Mouse (Mus musculus) neural tube, embryonic 10.5 days (tissue): ENCODE results near the gene Dnah14.

Experiments
- DNase-seq: peaks from one replicate; pipeline ENCODE4 v3.0.0-alpha.2; 2017; ENCODE audit warnings: low spot score; ENCODE audit errors: extremely low spot score

Dnah14 gene

DNA sequence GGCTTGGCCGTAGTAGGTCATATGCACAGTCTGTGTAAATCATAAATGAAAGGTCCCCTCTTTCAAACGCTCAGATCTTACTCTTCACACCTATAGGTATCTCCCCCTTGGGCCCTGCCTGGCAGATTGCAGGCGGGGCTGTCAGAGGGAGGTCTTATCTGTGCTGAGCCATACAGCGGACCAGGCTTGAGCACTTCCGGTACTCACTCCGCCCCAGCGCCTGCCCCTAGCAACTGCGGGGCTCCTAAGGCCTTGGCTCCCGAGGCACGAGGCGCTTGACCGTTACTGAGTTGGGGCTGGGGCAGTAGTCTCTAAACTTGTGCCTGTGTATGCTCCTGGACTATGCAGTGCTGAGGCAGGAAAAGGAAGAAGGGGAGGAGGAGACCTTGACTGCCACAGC is at the start of gene Dnah14:
Gene Dnah14, plus strand, starts transcription at position 238 of the 400 bp plus-strand sequence.
- no peak for DNase-seq

DNA sequence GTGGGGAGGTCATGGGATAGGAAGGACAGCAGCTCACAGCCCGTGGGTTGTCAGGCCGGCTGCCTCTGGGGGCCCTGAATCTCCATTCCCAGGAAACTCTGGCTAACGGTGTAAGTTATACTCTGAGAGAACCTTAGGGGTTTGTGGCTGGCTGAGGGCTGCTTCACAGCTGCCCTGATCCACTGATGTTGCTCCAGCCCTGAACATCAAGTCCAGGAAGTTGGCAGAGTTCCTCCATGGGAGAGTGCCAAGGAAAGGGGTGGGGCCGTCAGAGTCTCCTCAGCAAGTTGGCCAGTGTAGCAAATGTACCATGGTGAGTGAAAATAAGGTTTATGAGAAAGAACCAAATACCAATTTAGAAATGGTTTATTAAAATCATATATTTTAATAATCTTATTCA is 47.0 kb upstream of the Dnah14 start:
- DNase-seq: no peak

DNA sequence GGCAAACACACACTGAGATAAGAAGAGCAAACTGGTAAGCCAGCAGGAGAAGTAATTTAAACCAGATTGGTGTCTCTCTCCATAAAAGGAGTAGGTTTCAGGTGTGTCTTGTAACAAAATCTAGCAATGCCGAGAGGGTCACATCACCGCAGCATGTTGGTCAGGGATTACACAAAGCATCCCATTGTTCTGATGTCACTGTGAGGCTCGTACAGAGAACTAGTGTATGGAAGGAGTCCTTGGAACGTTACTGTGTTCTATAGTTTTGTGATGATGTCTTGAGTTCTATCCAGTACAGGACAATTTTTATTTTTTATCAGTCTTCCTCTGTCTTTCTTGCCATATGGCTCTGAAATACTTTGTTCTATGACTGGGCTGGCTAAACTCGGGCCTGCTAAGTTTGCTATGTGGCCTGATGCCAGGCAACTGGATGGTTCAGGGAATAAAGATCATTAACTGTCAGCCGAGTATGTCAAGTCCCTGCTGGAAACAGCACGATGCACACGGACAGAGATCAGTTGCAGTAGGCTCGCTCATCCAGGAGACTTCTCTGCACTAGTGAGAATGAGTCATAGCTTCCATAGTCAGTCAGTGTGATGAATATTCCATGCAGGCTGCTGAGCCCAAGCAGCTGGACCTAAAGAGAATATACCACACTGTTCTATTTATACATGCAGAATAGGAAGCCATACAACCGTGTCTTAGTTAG is 41.0 kb upstream of the Dnah14 start:
- no peak for DNase-seq

- no peak for DNase-seq
Observed at GRCm38 (mm10) chr1:181537627-181538525, 38.5 kb upstream of the Dnah14 start.

GRCm38 (mm10) chr1:181539846-181540769 is 36.3 kb upstream of the Dnah14 start:
- DNase-seq: no peak

DNA sequence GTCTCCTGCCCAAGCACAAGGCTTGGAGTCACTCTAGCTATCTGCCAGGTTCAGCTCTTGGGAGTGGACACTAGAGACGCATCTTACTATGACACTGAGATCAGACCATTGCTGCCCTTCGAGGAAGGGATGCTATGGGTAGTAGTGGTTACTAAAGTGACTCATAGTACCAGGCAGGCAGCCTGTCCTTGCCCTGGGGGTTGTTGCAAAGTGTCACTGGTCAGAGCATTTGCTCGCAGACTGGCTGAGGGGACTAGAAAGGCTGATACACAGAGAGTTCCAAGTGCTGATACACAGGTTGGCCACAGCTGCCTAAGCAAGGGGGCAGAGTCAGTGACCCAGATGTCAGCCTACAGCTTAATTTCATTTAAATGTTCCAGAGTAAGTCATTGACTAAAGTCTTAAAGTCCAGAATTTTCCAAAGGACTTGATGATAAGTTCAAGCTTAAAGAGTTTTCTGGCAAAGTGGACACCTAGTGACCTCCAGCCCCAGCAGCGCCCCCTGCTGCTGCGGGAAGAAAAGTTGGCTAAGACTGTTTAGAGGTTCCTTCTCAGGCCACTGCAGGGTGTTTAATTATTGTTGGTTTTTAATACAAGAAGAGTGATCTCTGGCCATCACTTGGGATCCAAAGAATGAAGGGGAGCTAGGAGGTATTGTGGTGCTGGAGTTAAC is 32.5 kb upstream of the Dnah14 start:
- DNase-seq: no peak

DNA sequence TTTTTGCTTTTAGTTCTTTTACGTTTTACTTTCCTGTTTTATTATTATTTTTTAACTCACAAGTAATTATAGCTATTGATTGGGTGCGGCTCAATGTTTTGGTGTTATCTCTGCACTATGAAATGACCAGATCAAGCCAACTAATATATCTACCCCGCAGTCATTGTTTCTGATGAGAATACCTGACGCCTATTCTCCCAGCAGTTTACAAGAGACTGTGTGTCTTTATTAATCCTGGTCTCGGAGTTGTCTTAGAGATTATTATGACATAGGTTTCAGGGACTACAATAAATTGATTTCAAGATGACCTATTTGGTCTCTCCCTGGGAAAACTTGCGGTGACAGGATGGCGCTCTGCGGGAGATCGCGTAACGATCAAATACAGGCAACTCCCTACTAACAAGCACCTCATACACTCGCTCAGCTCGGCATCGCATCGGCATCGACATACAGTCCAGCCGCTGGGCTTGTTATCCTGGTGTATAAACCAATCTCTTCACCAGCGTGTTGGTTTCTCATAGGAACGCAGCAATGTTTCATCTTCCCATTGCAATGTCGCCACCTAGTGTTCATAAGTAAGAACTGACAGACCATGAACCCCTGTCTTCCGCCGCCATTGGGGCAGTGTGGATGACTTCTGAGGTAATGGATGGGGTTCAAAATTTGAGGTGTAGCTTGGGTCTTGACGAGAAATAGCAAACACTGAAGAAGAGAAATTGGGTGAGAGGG is 31.2 kb upstream of the Dnah14 start:
- DNase-seq: peak; percentile 62

GRCm38 (mm10) chr1:181549987-181550386 is 26.4 kb upstream of the Dnah14 start:
- DNase-seq: no peak

GRCm38 (mm10) chr1:181550826-181551225 is 25.5 kb upstream of the Dnah14 start:
- no peak for DNase-seq

DNA sequence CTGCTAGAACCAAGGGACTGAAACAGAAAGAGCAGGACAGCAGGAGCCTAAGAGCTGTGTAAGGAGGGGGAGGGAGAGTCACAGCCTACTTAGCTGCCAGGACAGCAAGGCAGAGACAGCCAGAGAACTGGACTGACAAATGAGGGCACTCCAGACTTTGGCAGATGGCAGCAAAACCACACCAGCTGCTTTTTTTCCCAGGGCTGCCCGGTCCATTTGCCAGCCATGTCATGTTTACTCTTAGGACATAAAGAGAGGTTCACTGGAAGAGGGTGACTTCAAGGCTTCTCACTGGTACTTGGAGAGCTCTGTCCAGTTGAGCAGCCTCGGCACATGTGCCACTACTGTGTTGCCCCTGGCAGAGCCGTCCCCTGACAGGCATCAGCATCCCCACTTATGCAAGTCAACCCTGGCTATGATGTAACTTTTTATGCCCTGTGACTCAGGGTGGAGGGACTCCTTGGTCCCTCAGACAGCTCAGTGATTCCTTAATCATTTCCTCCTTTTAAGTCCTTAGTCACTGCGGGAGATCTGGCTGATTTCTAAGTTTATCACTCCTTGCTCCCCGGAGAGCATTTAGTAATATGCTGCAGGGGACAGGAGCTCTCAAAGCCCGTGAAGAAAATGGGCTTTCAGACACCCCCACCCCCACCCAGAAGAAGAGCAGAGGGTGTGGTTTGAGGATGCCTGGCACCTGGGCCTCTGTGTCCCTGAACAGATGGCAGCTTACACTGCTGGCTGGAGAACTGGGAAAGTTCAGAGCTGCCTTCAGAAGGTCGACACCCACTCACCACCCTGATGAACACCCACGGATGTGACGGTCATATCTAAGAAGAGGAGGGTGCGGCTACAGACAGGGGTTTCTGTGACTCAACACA is 23.6 kb upstream of the Dnah14 start:
- no peak for DNase-seq

- no peak for DNase-seq
Observed at GRCm38 (mm10) chr1:181555475-181555874, 20.9 kb upstream of the Dnah14 start.

DNA sequence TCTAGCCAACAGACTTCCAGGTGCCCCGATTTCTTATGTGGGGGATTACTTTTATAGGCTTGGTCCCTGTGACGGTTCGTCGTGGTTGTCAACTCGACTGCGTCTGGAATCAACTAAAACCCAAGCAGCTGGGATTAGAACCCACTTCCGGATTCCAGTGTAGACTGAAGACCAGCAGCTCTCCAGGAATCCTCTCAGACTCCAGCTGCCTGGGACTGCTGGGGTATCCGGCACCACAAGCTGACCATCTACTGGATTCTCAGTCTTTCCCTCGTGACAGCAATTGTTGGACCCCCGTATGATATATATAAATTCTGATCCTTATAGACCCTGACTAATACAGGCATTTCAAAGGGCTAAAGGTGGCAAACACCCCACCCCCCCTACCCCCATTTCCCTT is 16.7 kb upstream of the Dnah14 start:
- no peak for DNase-seq

DNA sequence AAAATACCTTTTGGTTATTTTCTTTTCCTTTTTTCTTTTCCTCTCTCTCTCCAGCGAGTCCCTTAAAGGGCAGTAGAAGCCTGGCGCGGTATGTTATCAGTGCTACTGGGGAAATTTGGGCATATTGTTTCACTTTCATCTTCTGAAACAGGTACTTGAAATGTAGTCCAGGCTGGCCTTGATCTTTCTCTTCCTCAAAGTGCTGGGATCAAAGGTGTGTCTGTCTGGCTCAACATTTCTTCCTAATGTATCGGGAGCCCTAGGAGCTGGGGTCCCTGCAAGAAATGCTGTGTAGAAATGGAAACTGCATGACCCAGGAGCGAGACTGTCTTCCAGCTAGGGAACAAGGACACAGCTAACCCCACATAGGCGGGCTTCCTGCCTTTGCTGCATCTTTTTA is 16.0 kb upstream of the Dnah14 start:
- DNase-seq: no peak

- DNase-seq: no peak
Observed at GRCm38 (mm10) chr1:181560896-181561767, 15.2 kb upstream of the Dnah14 start.

DNA sequence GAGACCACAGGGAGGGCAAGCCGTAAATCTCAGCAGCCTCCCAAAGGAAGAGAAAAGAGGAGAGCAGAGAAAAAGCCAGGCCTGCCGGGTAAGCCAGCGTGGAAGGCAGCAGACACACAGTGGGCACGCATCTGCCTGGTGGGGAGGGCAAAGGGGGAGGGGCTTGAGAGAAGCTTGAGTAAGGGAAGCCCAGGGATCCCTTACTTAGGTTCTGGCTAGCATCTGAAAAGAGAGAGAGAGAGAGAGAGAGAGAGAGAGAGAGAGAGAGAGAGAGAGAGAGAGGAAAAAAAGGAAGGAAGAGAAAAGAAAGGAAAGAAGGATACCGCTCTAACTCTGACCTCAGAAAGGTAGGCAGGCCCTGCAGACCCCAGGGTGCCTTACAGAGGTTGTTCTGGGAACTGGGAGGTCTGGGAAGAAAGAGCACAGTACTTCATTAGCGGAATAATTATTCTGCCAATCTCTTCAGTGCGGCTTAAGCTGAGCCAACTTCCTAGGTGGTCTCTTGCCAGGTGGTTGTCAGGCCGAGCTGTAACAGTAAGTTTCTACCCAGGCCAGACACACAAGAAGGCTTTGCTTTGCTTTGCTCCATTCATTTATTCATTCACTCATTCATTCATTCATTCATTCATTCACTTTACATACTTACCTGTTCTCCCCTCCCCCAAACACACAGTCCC is 14.5 kb upstream of the Dnah14 start:
- no peak for DNase-seq

DNA sequence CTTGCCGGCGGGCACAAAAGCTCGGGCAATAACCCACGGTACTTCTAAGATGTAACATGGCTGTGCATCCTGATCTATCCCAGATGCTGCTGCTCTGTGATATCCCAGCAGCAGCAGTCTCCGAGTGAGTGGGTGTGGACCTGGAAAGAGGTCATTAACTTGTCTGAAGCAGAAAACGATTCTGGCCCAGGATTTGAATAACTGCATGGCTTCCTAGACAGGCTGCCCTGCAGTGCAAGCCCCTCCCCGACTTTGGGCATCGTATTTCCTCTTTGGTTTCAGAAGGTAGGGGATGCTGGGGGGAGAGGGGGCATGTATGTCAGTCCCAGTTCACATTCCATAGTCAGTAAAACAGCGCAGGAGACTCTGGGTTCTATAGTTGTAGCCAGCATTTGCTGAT is 6.9 kb upstream of the Dnah14 start:
- no peak for DNase-seq

GRCm38 (mm10) chr1:181583152-181583551 is 6.8 kb downstream of the Dnah14 start:
- no peak for DNase-seq

DNA sequence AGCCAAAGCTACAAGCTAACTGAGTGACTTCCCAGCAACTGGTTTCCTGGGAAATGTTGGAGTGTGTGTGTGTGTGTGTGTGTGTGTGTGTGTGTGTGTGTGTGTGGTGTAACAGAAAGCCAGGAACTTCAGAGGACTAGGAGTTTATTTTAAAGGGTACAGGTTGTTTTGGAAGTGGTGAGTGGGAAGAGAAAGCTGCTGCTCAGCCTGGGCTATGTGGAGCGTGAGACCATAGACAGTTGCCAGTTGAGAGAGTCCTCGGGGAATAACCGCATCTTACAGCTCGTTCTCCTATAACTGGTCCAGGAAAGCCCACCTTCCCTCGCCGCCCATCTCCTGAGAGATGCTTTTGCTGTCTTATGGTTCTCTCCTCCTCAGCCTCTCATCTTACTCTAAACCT is 12.8 kb downstream of the Dnah14 start:
- DNase-seq: no peak
